Mouse (Mus musculus) stomach, embryonic 15.5 days (tissue): ENCODE measurements around the gene Dram2. TPM values are rescaled to one million over a fixed set of nuclear protein-coding genes. Genes with fewer than 3 reads are reported as not detected.
"Not testable (repeated sequence)": the region's sequence is repeated elsewhere in the genome, so short reads cannot be mapped to it uniquely, and the experiment has no call there.

Source experiments
- ATAC-seq: fragments of 200-750 bp; cut with Nextera tagmentation; 2 replicates; pipeline ENCODE4 v1.8.0; 2017; ENCODE audit warnings: low read depth, moderate number of reproducible peaks, moderate TSS enrichment; ENCODE audit not compliant: insufficient read depth, low FRiP score
- H3K27ac ChIP-seq: fragments of 300-500 bp; sonication (generic); 2 replicates; pipeline ENCODE4 v1.5.1; 2015; ENCODE audit warnings: mild to moderate bottlenecking, inconsistent platforms
- H3K27me3 ChIP-seq: fragments of 300-500 bp; sonication (generic); replicated peaks from 2 replicates; pipeline ENCODE4 v1.6.1; 2015; ENCODE audit warnings: inconsistent platforms
- H3K36me3 ChIP-seq: fragments of 300-500 bp; sonication (generic); 2 replicates; pipeline ENCODE4 v1.6.1; 2015; ENCODE audit warnings: inconsistent platforms
- H3K4me1 ChIP-seq: fragments of 300-500 bp; sonication (generic); 2 replicates; pipeline ENCODE4 v1.6.1; 2015; ENCODE audit warnings: inconsistent platforms
- H3K4me2 ChIP-seq: fragments of 300-500 bp; sonication (generic); 2 replicates; pipeline ENCODE4 v1.6.1; 2015; ENCODE audit warnings: mild to moderate bottlenecking, inconsistent platforms
- H3K4me3 ChIP-seq: fragments of 300-500 bp; sonication (generic); replicated peaks from 2 replicates; pipeline ENCODE4 v1.5.1; 2015; ENCODE audit warnings: inconsistent platforms
- H3K9ac ChIP-seq: fragments of 300-500 bp; sonication (generic); 2 replicates; pipeline ENCODE4 v1.6.1; 2015; ENCODE audit warnings: inconsistent platforms
- H3K9me3 ChIP-seq: fragments of 300-500 bp; sonication (generic); 2 replicates; pipeline ENCODE4 v1.6.1; 2016; ENCODE audit warnings: inconsistent platforms
- WGBS: fragments of 180-500 bp; shearing (Covaris S2); methylation state at CpG from one replicate; pipeline ENCODE4 v1.1.7; 2015; 5-methylcytosine and 5-hydroxymethylcytosine counted together
- polyA plus RNA-seq: library from polyadenylated mRNA; unstranded; fragments of >200 nt; fragmentation: Nextera tagmentation; extraction: Ambion mirVana; gene quantifications from 2 replicates; pipeline ENCODE4 v1.2.1, GENCODE M21; 2015

Gene Dram2
- polyA plus RNA-seq, 1 experiment from 2014 or later, result 70.3 TPM

GRCm38 (mm10) chr3:106553411-106553810, 5.8 kb downstream of the Dram2 start:
- no peaks in the 10 kb centered on the region for H3K27me3 ChIP-seq
- H3K9ac ChIP-seq, result no peak overlapping the region
- no peak overlapping the region for H3K4me2 ChIP-seq
- no peak overlapping the region for H3K4me3 ChIP-seq
- H3K4me1 ChIP-seq, result no peaks in the 10 kb centered on the region
- H3K36me3 ChIP-seq, result 0 out of 2 replicates have a peak, but pooled peaks cover 5% of the 10 kb centered on the region
- WGBS, result 87% methylated on average over 5 of the region's 5 CpGs
- no peaks in the 10 kb centered on the region for H3K9me3 ChIP-seq
- H3K27ac ChIP-seq, result no peak overlapping the region
- ATAC-seq, result no peak

DNA sequence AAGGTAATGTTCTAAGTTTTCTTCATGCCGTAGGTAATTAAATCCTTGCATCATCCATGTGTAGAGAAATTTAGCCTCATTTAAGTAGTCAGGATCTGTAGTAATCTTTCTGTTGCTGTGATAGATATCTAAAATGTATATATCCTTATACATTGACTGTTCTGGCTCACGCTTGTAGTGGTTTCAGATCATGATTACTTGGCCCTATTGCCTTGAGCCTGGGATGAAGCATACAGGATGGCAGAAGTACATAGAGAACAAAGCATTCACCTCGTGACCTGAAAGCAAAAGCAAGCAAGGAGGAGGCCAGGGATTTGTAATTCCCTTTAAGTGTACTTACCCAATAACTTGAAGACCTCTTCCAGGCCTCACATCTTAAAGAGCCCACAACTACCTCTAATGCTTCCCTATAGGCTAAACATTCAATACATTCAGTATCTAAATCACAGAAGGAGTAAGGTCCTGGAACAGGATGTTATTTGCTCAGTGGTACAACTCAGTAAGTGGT, 8.2 kb downstream of the Dram2 start:
- no peak for ATAC-seq
- Histone ChIP-seq H3K4me3 (no peak overlapping the region), H3K4me1 (no peaks in the 10 kb centered on the region), H3K27me3 (no peaks in the 10 kb centered on the region), H3K27ac (no peak overlapping the region), H3K9me3 (no peaks in the 10 kb centered on the region), H3K4me2 (no peak overlapping the region), H3K9ac (no peak overlapping the region), H3K36me3 (0 out of 2 replicates have a peak, but pooled peaks cover 5% of the 10 kb centered on the region)
- WGBS, result 90% methylated on average over 3 of the region's 3 CpGs

DNA sequence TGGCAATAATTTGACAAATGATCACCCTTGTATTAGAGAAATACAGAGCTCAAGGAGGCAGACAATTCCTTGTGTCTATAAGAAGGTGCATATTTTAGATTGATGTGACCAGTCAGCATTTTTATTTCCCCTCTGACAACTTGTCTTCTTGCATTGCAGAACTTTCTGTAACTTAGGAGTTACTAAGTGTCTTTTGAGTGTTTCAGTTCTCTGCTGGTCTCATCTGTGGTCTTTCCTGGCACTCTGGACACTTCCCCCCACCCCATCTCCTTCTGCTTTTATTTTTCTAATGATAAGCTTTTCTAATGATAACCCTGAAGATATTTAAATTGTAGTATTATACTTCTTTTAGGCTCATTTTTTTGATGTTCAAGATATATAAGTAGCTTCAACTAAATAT, 10.7 kb downstream of the Dram2 start:
- Histone ChIP-seq H3K9ac (no peak overlapping the region), H3K4me2 (no peak overlapping the region), H3K4me3 (no peak overlapping the region), H3K36me3 (0 out of 2 replicates have a peak, but pooled peaks cover 3% of the 10 kb centered on the region), H3K4me1 (no peaks in the 10 kb centered on the region), H3K9me3 (no peaks in the 10 kb centered on the region), H3K27ac (no peak overlapping the region), H3K27me3 (no peaks in the 10 kb centered on the region)
- no peak for ATAC-seq

DNA sequence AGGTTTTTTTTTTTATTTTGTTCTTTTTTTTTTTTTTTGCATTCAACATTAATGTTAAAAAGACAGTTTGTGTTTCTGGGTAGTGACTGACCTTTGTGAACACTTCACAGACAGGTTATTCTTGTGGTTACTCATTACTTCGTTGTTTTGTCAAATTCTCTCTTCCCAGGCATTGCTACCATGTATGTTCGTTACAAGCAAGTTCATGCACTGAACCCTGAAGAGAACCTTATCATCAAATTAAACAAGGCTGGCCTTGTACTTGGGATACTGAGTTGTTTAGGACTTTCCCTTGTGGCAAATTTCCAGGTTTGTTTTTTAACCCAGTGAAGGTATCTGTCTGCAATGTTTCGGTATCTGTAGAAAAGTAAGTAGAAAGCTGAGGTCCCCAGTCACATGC, 18.3 kb downstream of the Dram2 start:
- no peaks in the 10 kb centered on the region for H3K36me3 ChIP-seq
- no peak overlapping the region for H3K4me3 ChIP-seq
- WGBS, result 89% methylated on average over 3 of the region's 3 CpGs
- H3K9me3 ChIP-seq, result no peaks in the 10 kb centered on the region
- H3K4me1 ChIP-seq, result no peaks in the 10 kb centered on the region
- H3K27me3 ChIP-seq, result no peaks in the 10 kb centered on the region
- no peak overlapping the region for H3K9ac ChIP-seq
- no peak overlapping the region for H3K4me2 ChIP-seq
- H3K27ac ChIP-seq, result no peak overlapping the region
- ATAC-seq, result no peak

DNA sequence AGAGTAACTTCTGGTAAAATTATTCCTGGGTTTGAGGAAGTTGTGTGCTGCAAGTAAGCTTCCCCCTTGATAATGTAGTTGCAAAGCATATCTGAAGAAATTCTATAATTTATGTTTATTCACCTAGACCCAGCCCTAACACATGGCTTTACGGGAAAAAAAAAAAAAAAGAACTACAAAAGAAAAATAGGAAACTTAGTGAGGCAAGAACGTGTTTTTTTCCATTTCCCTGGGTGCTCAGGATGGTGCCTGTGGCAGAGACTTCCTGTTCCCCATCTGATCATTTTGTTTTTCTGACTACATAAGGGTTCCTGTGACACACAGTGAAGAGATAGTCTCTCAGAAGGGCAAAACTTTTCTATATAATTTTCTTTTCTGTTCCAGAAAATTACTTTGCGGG, 25.6 kb downstream of the Dram2 start:
- no peaks in the 10 kb centered on the region for H3K4me1 ChIP-seq
- no peak overlapping the region for H3K4me2 ChIP-seq
- H3K27me3 ChIP-seq, result no peaks in the 10 kb centered on the region
- H3K9ac ChIP-seq, result no peak overlapping the region
- H3K36me3 ChIP-seq, result no peaks in the 10 kb centered on the region
- no peaks in the 10 kb centered on the region for H3K9me3 ChIP-seq
- no peak for ATAC-seq
- H3K4me3 ChIP-seq, result no peak overlapping the region
- WGBS, result 81% methylated on average over 3 of the region's 3 CpGs
- no peak overlapping the region for H3K27ac ChIP-seq

GRCm38 (mm10) chr3:106579296-106579695, 31.7 kb downstream of the Dram2 start:
- no peaks in the 10 kb centered on the region for H3K4me1 ChIP-seq
- H3K27me3 ChIP-seq, result no peaks in the 10 kb centered on the region
- H3K9ac ChIP-seq, result no peak overlapping the region
- no peaks in the 10 kb centered on the region for H3K9me3 ChIP-seq
- H3K4me3 ChIP-seq, result no peak overlapping the region
- H3K27ac ChIP-seq, result no peak overlapping the region
- H3K4me2 ChIP-seq, result no peak overlapping the region
- H3K36me3 ChIP-seq, result no peaks in the 10 kb centered on the region
- no peak for ATAC-seq
- 88% methylated on average over 2 of the region's 2 CpGs for WGBS

- H3K36me3 ChIP-seq, H3K9me3 ChIP-seq, H3K9ac ChIP-seq, H3K4me1 ChIP-seq, H3K4me3 ChIP-seq, H3K27me3 ChIP-seq, H3K27ac ChIP-seq, H3K4me2 ChIP-seq, ATAC-seq: not testable (repeated sequence)
- 71% methylated on average over 4 of the region's 4 CpGs for WGBS
Observed at GRCm38 (mm10) chr3:106593631-106594030, 46.0 kb downstream of the Dram2 start.

DNA sequence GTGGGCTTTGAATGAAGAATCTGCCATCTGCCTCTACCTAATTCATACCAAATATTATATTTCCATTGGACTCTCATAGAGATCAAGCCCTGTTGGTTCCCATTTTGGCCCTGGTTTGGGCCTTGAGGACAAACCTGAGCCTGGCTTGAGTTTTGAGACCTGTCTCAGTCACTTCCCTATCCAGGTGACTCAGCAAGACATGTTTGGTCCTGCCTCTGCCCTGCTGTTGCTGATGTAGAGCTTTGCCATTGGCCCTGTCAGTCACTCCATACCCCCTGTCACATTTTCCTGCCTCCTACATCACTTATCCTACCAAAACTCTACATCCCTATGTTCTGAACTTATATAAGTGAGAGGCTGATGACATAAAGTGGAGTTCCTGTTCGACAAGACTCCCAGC, 70.5 kb downstream of the Dram2 start:
- Histone ChIP-seq H3K27me3 (no peaks in the 10 kb centered on the region), H3K9me3 (no peaks in the 10 kb centered on the region), H3K36me3 (no peaks in the 10 kb centered on the region), H3K27ac (no peak overlapping the region), H3K4me1 (no peaks in the 10 kb centered on the region), H3K4me2 (no peak overlapping the region), H3K9ac (no peak overlapping the region), H3K4me3 (no peak overlapping the region)
- 82% methylated on average over 1 of the region's 1 CpGs for WGBS
- ATAC-seq, result no peak

Other genes starting within 250 kb of the Dram2 start
- gene Chil6, start 141.6 kb upstream of the Dram2 start, polyA plus RNA-seq, result not detected in 2 replicates
- 20.2 and 20.4 TPM in 2 replicates for gene Dennd2d, start 65.4 kb upstream of the Dram2 start, polyA plus RNA-seq
- gene Cept1, start within 50 bp of the Dram2 start, polyA plus RNA-seq, result 60.8 and 61.4 TPM in 2 replicates
- 15.6 and 16.0 TPM in 2 replicates for gene Lrif1, start 137.2 kb downstream of the Dram2 start, polyA plus RNA-seq
- gene Cd53, start 242.4 kb downstream of the Dram2 start, polyA plus RNA-seq, result 12.7 and 14.9 TPM in 2 replicates